ENCODE assay signal across 9 mouse cellular contexts in the genomic region with DNA sequence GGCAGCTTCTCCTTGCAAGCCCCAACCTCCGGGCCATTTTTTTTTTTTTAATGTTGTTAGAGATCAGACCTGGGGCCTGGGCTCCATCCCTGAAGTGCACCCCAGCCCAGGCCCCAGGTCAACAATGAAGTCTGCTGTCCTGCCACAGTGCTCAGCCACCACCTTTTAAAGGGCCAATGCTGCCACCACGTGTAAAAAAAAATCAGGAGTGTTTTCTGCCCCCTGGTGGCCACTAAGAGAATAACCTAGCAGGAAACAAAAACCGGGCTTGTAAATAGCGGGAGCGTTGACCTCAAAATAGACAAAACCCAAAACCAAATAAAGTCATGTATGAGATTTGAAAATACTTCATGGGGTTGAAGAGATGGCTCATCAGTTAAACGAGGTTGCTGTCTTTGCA. TPM values are rescaled to one million over a fixed set of nuclear protein-coding genes. Genes with fewer than 3 reads are reported as not detected.
A peak's percentile ranks its signal among the peaks of the same experiment; 100 is the strongest.
DNase-seq lines count a peak whose midpoint lies in the region; TF ChIP-seq lines count a peak whose summit lies in the region.
"Had no signal": no experiment of that assay in that cellular context is flagged by ENCODE, and none has a peak within 500 bp of the region (broad histone marks: within the 10 kb centered on the region; RNA-seq: fewer than 3 reads in every experiment).

No protein-coding gene starts in this region.

- 13% methylated on average over 6 of the region's 6 CpGs for WGBS in lung, adult 2 months

- no peak for TF ChIP-seq POLR2A in lung, adult 2 months (IDR thresholded peaks at IDR 0.05; ENCODE audit: borderline replicate concordance, extremely low read depth, low read depth, low read length)

- peaks cover 13% of the 10 kb centered on the region for H3K4me1 ChIP-seq in lung, adult 2 months (ENCODE audit: control insufficient read depth, insufficient read depth, low read length)

- H3K4me3 ChIP-seq in lung, adult 2 months (replicated peaks; ENCODE audit: extremely low read depth, low read depth, low read length), result no peak overlapping the region

- DNase-seq in kidney, adult 9 months, result peak; percentile 53
- no peak for DNase-seq in kidney, adult 11 months
- peak; percentile 35 to 40 for DNase-seq in CD8-positive naive resting alpha-beta T cell, adult 2 months (ENCODE audit: low read depth in 2 of 2, low spot score in 2 of 2)
- DNase-seq in ZHBTc4 (ENCODE audit: low read depth, low spot score), result peak; percentile 78
- DNase-seq in embryo, embryonic 9.5 days (ENCODE audit: extremely low spot score), result peak; percentile 56
- no peak for DNase-seq in lung, adult 2 months
- DNase-seq in thymus, postnatal 14 days, result peak; percentile 46
- no peak for DNase-seq in urinary bladder, postnatal 4 days (ENCODE audit: low spot score in 2 of 2)

- TF ChIP-seq CTCF in lung, adult 2 months (IDR thresholded peaks at IDR 0.05; ENCODE audit: insufficient read depth, low read length), result peak; percentile 44

RNA-seq across cellular contexts. Expression of gene Gga1, which starts 7.2 kb away (rescaled TPM):
- 113 and 121 TPM in 2 replicates for polyA plus RNA-seq in lung, adult 2 months (2012; rRNA removed)

RNA-seq across cellular contexts. Expression of gene Lgals2, which starts 14.4 kb away (rescaled TPM):
- 6.0 and 7.2 TPM in 2 replicates for polyA plus RNA-seq in lung, adult 2 months (2012; rRNA removed)
- polyA plus RNA-seq: macrophage had no signal

RNA-seq across cellular contexts. Expression of gene Cdc42ep1, which starts 27.4 kb away (rescaled TPM):
- polyA plus RNA-seq in lung, adult 2 months (2012; rRNA removed), result 221 and 277 TPM in 2 replicates
- polyA plus RNA-seq: macrophage had no signal

RNA-seq across cellular contexts. Expression of gene Gm49510, which starts 29.7 kb away (rescaled TPM):
- 0.04 TPM in 1 of 2 replicates, not detected in the other for polyA plus RNA-seq in lung, adult 2 months (2012; rRNA removed)
- polyA plus RNA-seq: macrophage had no signal

RNA-seq across cellular contexts. Expression of gene Sh3bp1, which starts 29.8 kb away (rescaled TPM):
- polyA plus RNA-seq in lung, adult 2 months (2012; rRNA removed), result 77.8 and 92.6 TPM in 2 replicates

Comparison
In these comparisons a context has a peak if more than half of its experiments do, and no peak if none do; other contexts are left out.
1. DNase-seq: peak in kidney, adult 9 months (single experiment), CD8-positive naive resting alpha-beta T cell, adult 2 months (2 of 2), ZHBTc4 (single experiment), embryo, embryonic 9.5 days (single experiment) and thymus, postnatal 14 days (single experiment); none in kidney, adult 11 months (single experiment), lung, adult 2 months (single experiment) and urinary bladder, postnatal 4 days (0 of 2).